Mouse (Mus musculus): ENCODE data around the gene Prr15l.
A peak's percentile ranks its signal among the peaks of the same experiment; 100 is the strongest.

The Prr15l gene

DNA sequence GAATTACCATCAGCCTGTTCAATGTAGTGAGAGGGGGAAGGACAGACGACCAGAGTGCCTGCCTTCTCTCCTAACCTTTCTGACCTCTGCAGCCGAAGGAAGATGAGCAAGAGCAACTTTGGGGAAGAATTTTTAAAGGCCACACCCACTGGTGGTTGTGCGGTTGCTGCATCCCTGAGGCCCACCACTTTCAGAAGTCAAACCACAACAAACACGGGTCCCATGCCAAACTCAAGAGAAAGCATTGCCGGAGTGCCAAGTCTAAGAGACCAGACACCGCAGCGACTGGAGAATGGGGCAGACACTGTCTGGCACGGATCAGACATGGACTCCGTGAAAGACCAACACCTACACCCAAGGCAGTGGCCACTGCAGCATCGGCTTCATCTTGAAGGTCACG is 3.0 kb upstream of the Prr15l start:
- DNase-seq = no peak

- DNase-seq = no peak
Measured at GRCm38 (mm10) chr11:96925469-96926148, 2.3 kb upstream of the Prr15l start.

- no peak for DNase-seq
Measured at GRCm38 (mm10) chr11:96926587-96926986, 1.3 kb upstream of the Prr15l start.

DNA sequence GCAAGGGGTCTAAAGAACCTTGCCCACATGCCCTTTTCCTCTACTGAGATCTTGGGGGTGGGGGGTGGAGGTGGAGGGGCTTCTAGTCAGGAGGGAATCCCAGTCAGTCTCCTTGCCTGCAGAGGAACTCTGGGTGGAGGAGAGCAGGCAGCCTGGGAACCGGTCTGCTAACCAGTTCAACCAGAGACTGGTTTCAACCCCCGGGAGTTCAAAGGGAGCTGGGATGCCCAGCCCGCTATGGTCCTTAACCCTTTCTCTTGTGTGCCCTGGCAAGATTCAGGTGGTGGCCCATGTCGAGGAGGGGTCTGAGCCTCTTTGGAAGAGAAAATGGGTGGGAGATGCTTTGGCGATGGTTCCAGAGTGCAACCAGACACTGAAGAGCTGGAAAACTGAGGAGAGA is 787 bp downstream of the Prr15l start:
- DNase-seq = no peak

GRCm38 (mm10) chr11:96929096-96929765 is 1.3 kb downstream of the Prr15l start:
- no peak for DNase-seq

GRCm38 (mm10) chr11:96929766-96930331 is 1.9 kb downstream of the Prr15l start:
- no peak for DNase-seq

- no peak for DNase-seq
Measured at GRCm38 (mm10) chr11:96931327-96932062, 3.6 kb downstream of the Prr15l start.

DNA sequence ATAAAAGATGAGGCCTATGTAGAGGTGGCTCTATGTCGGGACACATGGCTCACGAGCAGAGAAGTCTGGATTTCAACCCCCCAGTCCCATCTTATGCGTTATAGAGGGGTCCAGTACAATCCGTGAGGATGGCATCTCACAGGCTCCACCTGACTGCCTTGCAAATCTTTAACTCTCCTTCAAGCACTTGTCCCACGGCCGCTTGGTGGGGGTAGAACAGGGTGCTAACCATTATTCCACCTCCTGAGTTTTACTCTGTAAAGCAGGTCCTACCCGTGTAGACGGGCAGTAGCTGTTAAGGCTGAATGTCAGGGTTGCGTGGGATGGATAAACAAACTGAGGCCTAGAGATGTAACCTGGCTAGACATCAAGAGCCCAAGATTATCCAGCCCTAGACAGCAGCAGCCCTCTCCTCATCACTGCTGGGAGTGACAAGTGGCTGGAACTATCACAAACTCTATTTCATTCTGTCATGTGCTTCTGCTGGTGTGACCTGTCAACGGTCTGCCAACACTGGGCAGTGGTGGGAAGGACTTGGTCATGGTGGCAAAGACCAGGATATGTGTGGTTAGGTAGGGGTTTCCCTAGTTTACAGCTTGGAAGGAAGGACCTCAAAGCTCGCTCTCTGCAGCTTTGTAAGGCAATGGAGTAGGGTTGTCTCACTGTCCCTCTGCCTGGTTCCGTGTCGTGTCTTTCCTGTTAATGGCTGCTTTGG is 5.8 kb downstream of the Prr15l start:
- no peak for DNase-seq

DNA sequence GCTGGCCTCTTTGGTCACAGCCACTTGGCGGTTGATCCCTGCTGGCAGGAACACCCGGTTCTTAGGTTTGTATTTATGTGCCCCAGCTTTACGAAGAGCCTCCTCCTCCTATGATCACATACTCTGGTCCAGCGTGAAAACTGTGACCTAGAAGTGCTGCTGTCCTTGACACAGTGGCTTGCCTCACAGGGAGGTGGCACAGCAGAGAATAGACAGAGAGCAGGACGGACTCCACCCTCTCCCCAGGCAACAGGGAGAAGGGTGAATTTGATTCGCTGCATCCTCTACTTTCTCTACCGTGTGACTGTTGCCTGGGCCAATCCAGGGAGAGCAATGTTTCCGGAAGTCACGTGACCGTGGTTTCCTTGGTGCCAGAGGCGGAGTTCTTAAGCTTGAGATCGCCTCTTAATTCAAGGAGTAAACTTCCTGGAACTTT is 7.0 kb downstream of the Prr15l start:
- no peak for DNase-seq

- DNase-seq = no peak
Measured at GRCm38 (mm10) chr11:96935872-96936650, 8.2 kb downstream of the Prr15l start.

- peak; percentile 36 to 53 for DNase-seq
Measured at GRCm38 (mm10) chr11:96937549-96938425, 9.9 kb downstream of the Prr15l start.

DNA sequence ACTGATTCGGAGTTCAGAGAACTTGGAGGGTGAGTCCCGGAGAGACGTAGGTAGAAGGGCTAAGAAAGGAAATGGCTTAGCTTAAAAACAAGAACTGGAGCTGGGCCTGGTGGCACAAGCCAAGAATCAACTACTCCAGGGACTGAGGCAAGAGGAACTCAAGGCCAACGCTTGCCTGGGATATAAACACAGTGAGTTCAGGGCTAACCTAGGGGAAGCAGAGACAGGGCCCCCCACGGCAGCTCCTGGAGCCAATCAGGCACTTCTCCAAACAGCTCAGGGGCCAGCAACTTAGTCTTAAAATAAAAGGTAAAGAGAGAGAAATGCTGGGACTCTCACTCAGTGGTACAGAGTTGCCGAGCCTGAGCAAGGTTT is 10.5 kb downstream of the Prr15l start:
- no peak for DNase-seq

- no peak for DNase-seq
Measured at GRCm38 (mm10) chr11:96940578-96941465, 12.9 kb downstream of the Prr15l start.

GRCm38 (mm10) chr11:96941989-96942590 is 14.2 kb downstream of the Prr15l start:
- no peak for DNase-seq

DNA sequence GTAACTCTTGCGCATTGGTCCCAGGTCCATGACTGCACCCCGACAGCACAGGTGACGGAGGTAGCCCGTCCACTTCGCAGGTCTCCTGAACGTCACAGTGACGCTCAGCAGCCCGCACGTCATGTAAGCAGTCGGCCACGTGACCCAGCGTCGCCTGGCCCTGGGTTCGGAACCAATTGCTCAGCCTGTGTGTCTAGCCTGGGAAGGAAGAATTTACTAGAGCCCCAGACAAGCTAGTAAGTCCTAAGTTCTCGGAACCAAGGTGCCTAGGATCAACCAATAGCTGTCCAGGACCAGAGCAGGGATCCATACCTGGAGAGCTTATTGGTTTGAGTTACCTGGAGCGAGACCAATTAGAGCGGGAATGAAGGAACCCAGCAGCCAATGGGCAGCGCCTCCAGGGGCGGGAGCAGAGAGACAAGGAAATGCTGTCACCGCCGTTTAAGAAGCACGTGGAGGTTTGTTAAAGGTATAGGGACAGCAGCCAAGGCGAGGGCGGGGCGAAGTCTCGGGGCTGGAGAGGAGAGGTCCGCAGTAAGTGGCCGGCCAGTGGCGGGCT is 15.9 kb downstream of the Prr15l start, which contains the start of gene Pnpo:
Gene Pnpo (minus strand): TSS at position 241 of the 559 bp plus-strand sequence.
- DNase-seq = peak; percentile 90 to 96

DNA sequence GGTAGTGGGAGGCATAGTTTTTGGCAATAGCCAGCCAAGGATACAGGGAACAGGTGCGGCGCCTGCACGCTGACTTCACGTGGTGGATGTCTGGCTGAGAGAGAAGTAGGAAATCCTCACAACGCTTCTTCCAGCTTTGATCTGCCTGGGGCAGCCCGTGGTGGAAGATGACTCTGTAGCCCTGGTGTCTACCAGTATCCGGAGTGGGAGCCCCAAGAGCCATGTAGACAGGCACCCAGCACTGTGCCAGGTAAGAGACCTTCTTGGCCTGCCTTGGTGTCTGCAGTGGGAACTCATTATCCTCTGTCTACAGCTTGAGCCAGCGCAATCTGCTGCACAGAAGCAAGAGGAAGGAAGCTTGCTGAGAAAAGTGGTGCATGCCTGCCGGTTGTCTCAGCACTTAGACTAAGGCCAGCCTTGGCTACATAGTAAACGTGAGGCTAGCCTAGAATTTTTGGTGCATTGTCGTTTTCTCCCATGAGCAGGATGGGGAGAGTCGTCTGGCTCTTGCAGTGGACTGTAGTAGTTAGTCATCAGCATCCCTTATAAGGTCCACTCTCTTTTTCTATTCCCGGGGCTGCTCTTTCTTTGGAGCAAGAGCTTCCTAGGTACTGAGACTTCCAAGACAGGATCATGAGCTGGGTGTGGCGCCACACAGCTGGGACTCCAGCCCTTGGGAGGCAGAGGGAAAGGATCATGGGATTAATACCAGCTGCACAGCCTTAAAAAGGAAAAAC is 17.1 kb downstream of the Prr15l start:
- no peak for DNase-seq

- DNase-seq = no peak
Measured at GRCm38 (mm10) chr11:96946498-96946897, 18.6 kb downstream of the Prr15l start.

DNA sequence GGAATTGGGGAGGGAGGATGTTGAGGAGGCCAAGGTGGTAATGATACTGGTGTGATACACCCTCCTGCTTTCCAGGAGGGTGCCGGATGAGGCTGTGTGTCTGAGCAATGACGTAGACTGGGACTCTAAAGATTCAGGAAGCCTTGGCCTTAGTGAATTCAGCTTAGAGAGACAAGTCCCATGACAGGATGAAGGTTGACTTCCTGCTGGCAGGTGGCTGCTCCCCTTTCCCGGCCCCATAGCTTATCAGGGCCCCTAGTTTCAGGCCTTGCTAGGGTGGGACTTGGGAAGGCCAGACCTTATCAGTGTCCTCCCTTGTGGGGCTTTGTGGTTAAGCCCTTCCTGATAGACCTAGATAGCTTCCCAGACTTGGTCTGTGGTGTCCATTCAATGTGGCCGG is 19.9 kb downstream of the Prr15l start:
- DNase-seq = no peak
